Mouse (Mus musculus) stomach, postnatal 0 days (tissue): ENCODE measurements around the gene Olfr71.

ENCODE experiments used
- CTCF ChIP-seq: IDR thresholded peaks from 2 replicates; pipeline ENCODE4 v1.5.1; 2016; ENCODE audit warnings: antibody characterized with exemption, low read depth, mild to moderate bottlenecking, moderate library complexity
- EP300 ChIP-seq: optimal IDR thresholded peaks from 2 replicates; pipeline ENCODE3; 2016; ENCODE audit warnings: antibody characterized with exemption

GRCm38 (mm10) chr4:43724764-43725163 lies 14.7 kb upstream of the Olfr71 start:
- TF ChIP-seq EP300 = no peak
- TF ChIP-seq CTCF = peak; percentile 90
